Mouse (Mus musculus) lung, postnatal 0 days (tissue): ENCODE results near the gene Smagp.

Source experiments
- CTCF ChIP-seq: IDR thresholded peaks from 2 replicates; pipeline ENCODE4 v1.5.1; 2016; ENCODE audit warnings: antibody characterized with exemption, mild to moderate bottlenecking
- EP300 ChIP-seq: IDR thresholded peaks from 2 replicates; pipeline ENCODE4 v1.6.1; 2016; ENCODE audit warnings: antibody characterized with exemption, mild to moderate bottlenecking, control low read depth

DNA sequence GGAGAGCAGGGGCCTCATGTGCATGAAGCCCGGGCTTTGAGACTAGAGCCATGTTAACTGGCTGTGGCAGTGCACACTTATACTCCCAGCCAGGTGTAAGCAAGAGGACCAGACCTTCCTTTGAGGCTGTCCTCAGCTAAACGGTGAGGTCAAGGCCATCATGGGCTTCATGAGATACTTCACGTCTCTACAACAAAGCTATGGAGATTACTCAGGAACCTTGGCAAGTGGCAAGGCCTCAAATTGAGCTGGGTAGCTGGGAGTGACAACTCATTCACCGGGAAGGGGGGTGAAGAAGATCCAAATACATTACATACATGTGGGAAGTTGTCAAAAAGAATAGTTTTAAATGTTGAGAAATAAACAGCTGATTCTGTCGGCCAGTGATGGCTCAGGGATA, 24.1 kb upstream of the Smagp start:
- TF ChIP-seq CTCF, result no peak
- TF ChIP-seq EP300, result no peak
